Mouse (Mus musculus): ENCODE data around the gene Lgr5.

The Lgr5 gene

DNA sequence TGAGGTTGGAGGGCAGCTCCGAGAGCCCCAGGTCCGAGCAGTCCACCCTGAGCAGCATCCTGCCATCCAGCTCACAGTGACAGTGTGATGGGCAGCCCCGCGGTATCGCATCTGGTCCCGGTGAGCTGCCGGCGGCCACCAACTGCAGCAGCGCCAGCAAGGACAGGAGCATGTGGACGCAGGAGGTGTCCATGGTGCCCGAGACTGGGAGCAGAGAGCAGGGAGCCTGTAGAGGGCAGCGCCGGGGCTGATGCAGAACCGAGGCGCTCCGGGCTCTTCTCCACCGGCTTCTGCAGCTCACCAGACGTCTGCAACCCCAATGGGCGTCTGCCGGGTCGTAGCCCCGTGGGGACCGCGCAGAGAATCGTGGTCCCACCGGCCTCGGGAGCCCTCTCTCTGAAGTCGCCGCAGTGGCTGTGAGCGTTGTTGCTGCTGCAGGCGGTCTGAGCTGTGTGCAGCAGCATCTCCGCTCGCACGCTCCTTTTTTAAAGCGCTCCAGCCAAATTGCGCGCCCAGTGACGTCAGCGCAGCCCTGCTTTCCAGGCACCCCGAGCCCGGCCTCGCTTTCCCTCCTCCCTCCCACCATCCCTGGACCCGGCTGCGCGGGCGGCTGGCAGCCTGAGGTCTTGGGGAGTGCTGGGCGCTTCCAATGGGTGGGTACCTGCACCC, at the start of gene Lgr5:
Gene Lgr5 (minus strand): TSS at position 480 of the 669 bp plus-strand sequence.
- peak; percentile 22 to 37 for DNase-seq (ENCODE audit: low spot score in 2 of 2)

DNA sequence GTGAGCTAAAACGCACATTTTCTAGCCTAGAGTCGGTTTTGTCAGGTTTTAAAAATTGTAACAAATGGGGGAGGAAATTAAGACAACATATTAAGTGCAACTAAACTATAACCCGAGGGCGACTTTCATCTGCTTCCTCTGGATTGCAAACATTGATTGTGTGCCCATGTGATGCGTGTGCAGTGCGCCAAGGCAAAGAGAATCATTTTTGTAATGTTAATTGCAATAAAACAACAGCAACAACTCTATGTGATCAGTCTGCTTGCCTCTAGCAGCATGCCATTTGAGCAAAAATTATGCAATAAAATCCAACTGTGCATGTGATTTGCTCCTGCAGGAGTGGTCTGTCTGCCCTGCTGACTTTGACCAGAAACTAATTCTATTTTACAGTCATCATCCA, 39.1 kb upstream of the Lgr5 start:
- no peak for DNase-seq (ENCODE audit: low spot score in 2 of 2)

- no peak for DNase-seq (ENCODE audit: low spot score in 2 of 2)
Observed at GRCm38 (mm10) chr10:115624957-115625356, 37.4 kb upstream of the Lgr5 start.

- no peak for DNase-seq (ENCODE audit: low spot score in 2 of 2)
Observed at GRCm38 (mm10) chr10:115623956-115624671, 36.5 kb upstream of the Lgr5 start.

- DNase-seq (ENCODE audit: low spot score in 2 of 2), result no peak
Observed at GRCm38 (mm10) chr10:115623481-115623880, 35.9 kb upstream of the Lgr5 start.

GRCm38 (mm10) chr10:115618288-115618856, 30.8 kb upstream of the Lgr5 start:
- no peak for DNase-seq (ENCODE audit: low spot score in 2 of 2)

- no peak for DNase-seq (ENCODE audit: low spot score in 2 of 2)
Observed at GRCm38 (mm10) chr10:115617456-115618287, 30.1 kb upstream of the Lgr5 start.

- DNase-seq (ENCODE audit: low spot score in 2 of 2), result no peak
Observed at GRCm38 (mm10) chr10:115595748-115596147, 8.2 kb upstream of the Lgr5 start.

DNA sequence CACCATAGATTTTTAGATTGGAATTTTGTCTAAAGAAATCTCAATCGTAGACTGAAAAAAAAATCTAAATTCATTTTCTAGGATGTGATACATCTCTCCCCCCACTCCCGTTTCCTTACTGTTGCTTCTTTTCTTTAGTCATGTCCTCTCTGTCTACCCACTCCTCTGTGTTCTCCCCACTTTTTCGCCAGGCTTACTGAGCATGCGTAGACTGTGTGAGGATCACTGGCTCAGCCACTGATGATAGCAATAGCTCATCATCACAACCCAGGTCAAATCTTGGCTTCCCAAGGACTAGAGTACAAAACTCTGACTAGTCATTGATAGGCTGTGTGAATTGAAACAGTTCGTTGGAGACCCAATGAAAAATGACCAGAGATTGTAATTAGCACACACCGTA, 6.1 kb upstream of the Lgr5 start:
- no peak for DNase-seq (ENCODE audit: low spot score in 2 of 2)

DNA sequence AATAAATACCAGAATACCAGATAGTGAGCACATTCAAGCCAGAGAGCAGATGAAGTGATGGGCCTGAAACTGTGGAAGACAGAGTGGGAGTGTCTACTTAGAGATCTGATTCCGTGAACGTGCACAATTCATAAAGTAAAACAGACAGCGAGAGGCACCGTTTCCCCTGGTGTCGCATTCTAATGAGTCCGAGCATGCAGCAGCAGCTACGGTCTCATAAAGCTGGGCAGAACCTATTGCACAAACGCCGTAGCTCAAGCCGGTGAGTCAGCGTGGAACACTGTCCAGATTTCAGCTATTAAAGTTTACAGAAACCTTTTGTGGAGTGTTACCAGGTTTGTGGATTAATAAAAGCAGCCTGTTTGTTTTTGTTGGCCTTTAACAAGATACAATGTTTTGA, 5.6 kb upstream of the Lgr5 start:
- DNase-seq (ENCODE audit: low spot score in 2 of 2), result peak in 1 of 2 experiments; percentile 24

DNA sequence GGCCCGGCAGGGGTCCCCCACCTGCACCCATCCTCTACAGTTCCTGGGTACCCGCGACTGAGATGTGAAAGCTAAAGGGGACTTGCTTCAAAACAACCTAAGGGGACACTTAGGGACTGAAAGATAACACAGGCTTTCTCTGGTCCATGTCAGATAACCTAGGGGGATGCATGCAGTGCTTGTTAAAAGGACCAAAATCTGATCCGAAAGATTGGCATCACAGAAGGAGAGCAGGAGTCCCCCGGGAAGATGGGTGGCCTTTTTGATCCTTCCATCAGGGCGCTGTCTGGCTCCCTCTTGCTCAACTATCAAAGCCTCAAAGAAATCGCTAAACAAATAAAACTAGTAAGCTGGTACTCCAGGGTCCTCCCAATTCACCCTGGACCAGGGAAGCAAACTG, 399 bp upstream of the Lgr5 start:
- DNase-seq (ENCODE audit: low spot score in 2 of 2), result no peak

GRCm38 (mm10) chr10:115586246-115587231, 1.0 kb downstream of the Lgr5 start:
- DNase-seq (ENCODE audit: low spot score in 2 of 2), result peak in 1 of 2 experiments; percentile 17

GRCm38 (mm10) chr10:115585491-115586245, 1.9 kb downstream of the Lgr5 start:
- DNase-seq (ENCODE audit: low spot score in 2 of 2), result no peak

GRCm38 (mm10) chr10:115584656-115585055, 2.9 kb downstream of the Lgr5 start:
- DNase-seq (ENCODE audit: low spot score in 2 of 2), result no peak

GRCm38 (mm10) chr10:115583071-115583470, 4.5 kb downstream of the Lgr5 start:
- no peak for DNase-seq (ENCODE audit: low spot score in 2 of 2)

DNA sequence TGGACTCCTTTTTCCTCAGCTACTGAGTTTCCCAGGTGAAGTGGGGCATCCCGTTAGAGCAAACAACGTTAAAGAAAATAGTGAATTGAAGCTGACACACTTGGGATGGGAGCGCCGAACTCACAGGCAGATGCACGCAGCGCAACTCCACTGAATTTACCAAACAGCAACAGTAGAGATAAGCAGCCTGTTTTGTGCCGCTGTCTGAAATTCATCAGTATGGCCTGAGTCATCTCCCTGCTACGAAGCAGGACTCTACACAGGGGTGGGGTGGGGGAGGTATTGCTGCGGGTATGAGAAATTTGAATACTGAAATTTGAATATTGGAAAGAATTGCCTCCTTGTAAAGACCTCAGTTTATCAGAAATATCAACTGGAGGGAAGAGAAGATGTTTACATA, 5.6 kb downstream of the Lgr5 start:
- no peak for DNase-seq (ENCODE audit: low spot score in 2 of 2)

GRCm38 (mm10) chr10:115579494-115579893, 8.1 kb downstream of the Lgr5 start:
- DNase-seq (ENCODE audit: low spot score in 2 of 2), result no peak

DNA sequence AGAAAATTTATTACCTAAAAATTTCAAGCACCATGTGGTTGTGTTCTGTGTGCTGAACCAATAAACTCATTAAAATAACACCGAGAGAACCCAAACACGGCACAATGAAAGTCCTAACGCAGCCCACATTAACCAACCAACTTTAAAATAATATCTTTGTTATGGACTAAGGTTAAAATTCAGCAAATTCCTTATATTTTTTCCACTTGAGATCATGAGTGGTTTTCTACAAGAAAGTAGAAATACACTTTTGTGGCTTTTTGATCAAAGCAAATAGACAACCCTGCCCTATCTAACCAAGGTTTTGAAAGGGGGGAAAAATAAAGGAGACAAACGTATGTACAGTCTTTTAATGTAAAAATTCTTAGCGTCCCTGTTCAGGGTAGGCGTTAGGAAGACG, 8.5 kb downstream of the Lgr5 start:
- no peak for DNase-seq (ENCODE audit: low spot score in 2 of 2)

GRCm38 (mm10) chr10:115571734-115572440, 15.7 kb downstream of the Lgr5 start:
- no peak for DNase-seq (ENCODE audit: low spot score in 2 of 2)

DNA sequence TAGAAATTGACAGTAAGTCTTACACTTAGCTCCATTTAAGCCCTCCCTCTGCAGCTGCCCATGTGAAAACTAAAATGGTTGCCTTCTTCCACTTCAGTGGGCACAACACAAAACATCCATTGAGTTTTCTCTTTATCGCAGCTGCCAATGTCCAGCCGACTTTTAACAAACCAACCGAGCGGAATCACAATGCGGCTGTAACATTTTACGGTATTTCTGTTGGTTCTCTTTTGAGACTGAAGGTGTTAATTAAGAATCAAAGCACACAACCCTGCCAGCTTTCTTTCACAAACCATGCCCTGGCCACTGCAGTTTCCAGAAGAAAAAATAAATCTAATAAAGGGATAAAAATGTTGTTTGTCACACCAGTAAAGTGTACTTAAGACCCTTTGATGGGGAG, 16.3 kb downstream of the Lgr5 start:
- DNase-seq (ENCODE audit: low spot score in 2 of 2), result no peak
